8 mouse cellular contexts compared by ENCODE assay signal in the genomic region with DNA sequence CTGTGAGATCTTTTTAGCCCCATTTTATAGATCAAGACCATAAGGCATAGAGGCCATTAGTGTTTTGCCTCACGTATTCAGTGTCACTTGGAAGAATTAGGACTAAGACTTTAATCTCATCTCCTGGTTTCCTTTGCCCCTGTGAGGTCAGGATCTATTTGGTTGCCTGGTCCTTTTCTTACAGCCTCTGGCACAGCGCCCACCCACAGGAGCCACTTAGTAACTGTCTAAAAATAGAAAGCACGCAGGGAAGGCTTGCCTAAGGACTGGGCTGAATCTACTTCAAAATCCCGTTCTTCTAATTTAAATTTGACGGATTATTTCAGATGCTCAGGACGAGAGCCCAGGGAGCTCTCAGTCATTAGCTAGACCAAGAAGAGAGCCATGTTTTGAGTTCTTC. TPM values are rescaled to one million over a fixed set of nuclear protein-coding genes. Genes with fewer than 3 reads are reported as not detected.
DNase-seq lines count a peak whose midpoint lies in the region; ATAC-seq and TF ChIP-seq lines count a peak whose summit lies in the region.

No protein-coding gene starts in this region.

- peak; percentile 17 to 24 for DNase-seq in cerebellum, adult 2 months
- no peak for DNase-seq in cerebellum, adult 11 months
- peak; percentile 47 for DNase-seq in 3T3-L1 (ENCODE audit: low read depth, low spot score)
- peak; percentile 95 for DNase-seq in heart, adult 11 months
- no peak for DNase-seq in thymus, postnatal 0 days (ENCODE audit: low spot score)
- DNase-seq in layer of hippocampus, adult 11-12 months (ENCODE audit: low spot score) = no peak

- H3K4me2 ChIP-seq in kidney, embryonic 16.5 days (replicated peaks; ENCODE audit: low read depth, low read length) = no peak overlapping the region
- no peak overlapping the region for H3K4me2 ChIP-seq in stomach, embryonic 16.5 days (ENCODE audit: low read depth, low read length)

- TF ChIP-seq CTCF in cerebellum, adult 2 months (IDR thresholded peaks at IDR 0.05; ENCODE audit: borderline replicate concordance, insufficient read depth, low read depth, low read length) = no peak

- H3K9ac ChIP-seq in kidney, embryonic 16.5 days (replicated peaks; ENCODE audit: low read length) = no peak overlapping the region
- H3K9ac ChIP-seq in stomach, embryonic 16.5 days (ENCODE audit: low read length) = no peak overlapping the region

- no peak for TF ChIP-seq POLR2A in cerebellum, adult 2 months (IDR thresholded peaks at IDR 0.05; ENCODE audit: borderline replicate concordance, insufficient read depth, low read length)

- no peaks in the 10 kb centered on the region for H3K9me3 ChIP-seq in kidney, embryonic 16.5 days (ENCODE audit: low read length)
- H3K9me3 ChIP-seq in stomach, embryonic 16.5 days (replicated peaks; ENCODE audit: control insufficient read depth, low read length) = no peaks in the 10 kb centered on the region

- 36% methylated on average over 6 of the region's 6 CpGs for WGBS in cerebellum, adult 2 months
- 59% methylated on average over 6 of the region's 6 CpGs for WGBS in kidney, embryonic 16.5 days
- 29% methylated on average over 6 of the region's 6 CpGs for WGBS in stomach, embryonic 16.5 days

- H3K27ac ChIP-seq in cerebellum, adult 2 months (ENCODE audit: insufficient read depth, low read length) = no peak overlapping the region
- H3K27ac ChIP-seq in kidney, embryonic 16.5 days (ENCODE audit: low read length) = peak overlapping the region; percentile 32; the same call in 1 of the 2 replicates
- H3K27ac ChIP-seq in stomach, embryonic 16.5 days (ENCODE audit: low read length) = peak overlapping the region; percentile 7; the same call in 1 of the 2 replicates

- no peaks in the 10 kb centered on the region; the same call in 1 of the 2 replicates for H3K4me1 ChIP-seq in cerebellum, adult 2 months (ENCODE audit: control insufficient read depth, insufficient read depth, low read length)
- no peaks in the 10 kb centered on the region for H3K4me1 ChIP-seq in kidney, embryonic 16.5 days (ENCODE audit: insufficient read depth, low read length)
- H3K4me1 ChIP-seq in stomach, embryonic 16.5 days (ENCODE audit: control insufficient read depth, insufficient read depth, low read length) = peaks cover 8% of the 10 kb centered on the region; the same call in 1 of the 2 replicates

- H3K4me3 ChIP-seq in cerebellum, adult 2 months (replicated peaks; ENCODE audit: insufficient read depth, low read depth, low read length) = no peak overlapping the region
- no peak overlapping the region for H3K4me3 ChIP-seq in kidney, embryonic 16.5 days (ENCODE audit: low read length)
- H3K4me3 ChIP-seq in stomach, embryonic 16.5 days (replicated peaks; ENCODE audit: low read length) = no peak overlapping the region

- no peaks in the 10 kb centered on the region for H3K36me3 ChIP-seq in kidney, embryonic 16.5 days (ENCODE audit: insufficient read depth, low read length)
- no peaks in the 10 kb centered on the region for H3K36me3 ChIP-seq in stomach, embryonic 16.5 days (ENCODE audit: control insufficient read depth, insufficient read depth, low read length)

- no peaks in the 10 kb centered on the region; the same call in 1 of the 2 replicates for H3K27me3 ChIP-seq in cerebellum, adult 2 months (ENCODE audit: control insufficient read depth, insufficient read depth, low read length)
- no peaks in the 10 kb centered on the region for H3K27me3 ChIP-seq in kidney, embryonic 16.5 days (ENCODE audit: insufficient read depth, low read length)
- no peaks in the 10 kb centered on the region for H3K27me3 ChIP-seq in stomach, embryonic 16.5 days (ENCODE audit: control insufficient read depth, insufficient read depth, low read length)

- no peak for ATAC-seq in kidney, embryonic 16.5 days (ENCODE audit: low FRiP score, low TSS enrichment)
- no peak for ATAC-seq in stomach, embryonic 16.5 days (ENCODE audit: insufficient read depth, low FRiP score)

RNA-seq across cellular contexts. Expression of a gene that starts 21.8 kb away (rescaled TPM):
- 115 and 131 TPM in 2 replicates for polyA plus RNA-seq in cerebellum, adult 2 months (2012; rRNA removed)
- polyA plus RNA-seq in kidney, embryonic 16.5 days (2015; fragmentation: Nextera tagmentation; extraction: Ambion mirVana) = 171 and 189 TPM in 2 replicates
- polyA plus RNA-seq in stomach, embryonic 16.5 days (2015; fragmentation: Nextera tagmentation; extraction: Ambion mirVana) = 191 TPM in 2 replicates
- polyA plus RNA-seq in thymus, postnatal 0 days (2015; fragmentation: Nextera tagmentation; extraction: Ambion mirVana) = 261 and 268 TPM in 2 replicates

Comparison
In these comparisons a context has a peak if more than half of its experiments do, and no peak if none do; other contexts are left out.
1. DNase-seq: peak in cerebellum, adult 2 months (2 of 2), 3T3-L1 (single experiment) and heart, adult 11 months (single experiment); none in cerebellum, adult 11 months (single experiment), thymus, postnatal 0 days (single experiment) and layer of hippocampus, adult 11-12 months (single experiment).